Mouse (Mus musculus) midbrain, postnatal 0 days (tissue): ENCODE results near the gene Kalrn. TPM values are rescaled to one million over a fixed set of nuclear protein-coding genes. Genes with fewer than 3 reads are reported as not detected.
A peak's percentile ranks its signal among the peaks of the same experiment; 100 is the strongest.

Source experiments
- ATAC-seq: fragments of 200-750 bp; cut with Nextera tagmentation; 2 replicates; pipeline ENCODE4 v1.8.0; 2017; ENCODE audit warnings: moderate number of reproducible peaks, mild to moderate bottlenecking, moderate TSS enrichment, moderate library complexity; ENCODE audit not compliant: low FRiP score
- DNase-seq: peaks from one replicate; pipeline ENCODE4 v3.0.0-alpha.2; 2015; ENCODE audit warnings: low spot score
- H3K27ac ChIP-seq: fragments of 300-500 bp; sonication (generic); 2 replicates; pipeline ENCODE4 v1.5.1; 2014; ENCODE audit warnings: low read depth, mild to moderate bottlenecking, low read length, mixed read lengths
- H3K27me3 ChIP-seq: fragments of 300-500 bp; sonication (generic); 2 replicates; pipeline ENCODE4 v1.6.1; 2014; ENCODE audit warnings: low read length, control low read depth, mixed read lengths; ENCODE audit not compliant: insufficient read depth
- H3K36me3 ChIP-seq: fragments of 300-500 bp; sonication (generic); 2 replicates; pipeline ENCODE4 v1.6.1; 2014; ENCODE audit warnings: low read length, control low read depth, mixed read lengths; ENCODE audit not compliant: insufficient read depth
- H3K4me1 ChIP-seq: fragments of 300-500 bp; sonication (generic); 2 replicates; pipeline ENCODE4 v1.6.1; 2014; ENCODE audit warnings: mild to moderate bottlenecking, control low read depth, antibody characterized with exemption, low read length, mixed read lengths; ENCODE audit not compliant: insufficient read depth
- H3K4me2 ChIP-seq: fragments of 300-500 bp; sonication (generic); 2 replicates; pipeline ENCODE4 v1.6.1; 2014; ENCODE audit warnings: low read depth, mild to moderate bottlenecking, low read length, mixed read lengths; ENCODE audit not compliant: poor library complexity, severe bottlenecking
- H3K4me3 ChIP-seq: fragments of 300-500 bp; sonication (generic); 2 replicates; pipeline ENCODE4 v1.5.1; 2014; ENCODE audit warnings: low read depth, mild to moderate bottlenecking, low read length, moderate library complexity
- H3K9ac ChIP-seq: fragments of 300-500 bp; sonication (generic); replicated peaks from 2 replicates; pipeline ENCODE4 v1.6.1; 2014; ENCODE audit warnings: mild to moderate bottlenecking, low read length, moderate library complexity, mixed read lengths; ENCODE audit not compliant: poor library complexity, severe bottlenecking
- H3K9me3 ChIP-seq: fragments of 300-500 bp; sonication (generic); 2 replicates; pipeline ENCODE4 v1.6.1; 2016; ENCODE audit warnings: low read length, control low read depth
- CTCF ChIP-seq: IDR thresholded peaks from 2 replicates; pipeline ENCODE4 v1.5.1; 2016; ENCODE audit warnings: antibody characterized with exemption, mild to moderate bottlenecking
- WGBS: fragments of 180-500 bp; shearing (Covaris S2); extraction: QIAGEN DNeasy Blood & Tissue Kit; methylation state at CpG from one replicate; pipeline ENCODE4 v1.1.7; 2014; 5-methylcytosine and 5-hydroxymethylcytosine counted together
- polyA plus RNA-seq: library from polyadenylated mRNA; unstranded; fragments of >200 nt; fragmentation: Nextera tagmentation; extraction: Ambion mirVana; gene quantifications from 2 replicates; pipeline ENCODE4 v1.2.1, GENCODE M21; 2015
- total RNA-seq: library from RNA; depleted of rRNA; stranded (reverse); fragments of >200 nt; gene quantifications from 2 replicates; pipeline ENCODE4 v1.2.3, GENCODE M21; 2014

Gene Kalrn
- total and polyA plus RNA-seq, 2 experiments from 2014 or later: 23.6 to 128 TPM

DNA sequence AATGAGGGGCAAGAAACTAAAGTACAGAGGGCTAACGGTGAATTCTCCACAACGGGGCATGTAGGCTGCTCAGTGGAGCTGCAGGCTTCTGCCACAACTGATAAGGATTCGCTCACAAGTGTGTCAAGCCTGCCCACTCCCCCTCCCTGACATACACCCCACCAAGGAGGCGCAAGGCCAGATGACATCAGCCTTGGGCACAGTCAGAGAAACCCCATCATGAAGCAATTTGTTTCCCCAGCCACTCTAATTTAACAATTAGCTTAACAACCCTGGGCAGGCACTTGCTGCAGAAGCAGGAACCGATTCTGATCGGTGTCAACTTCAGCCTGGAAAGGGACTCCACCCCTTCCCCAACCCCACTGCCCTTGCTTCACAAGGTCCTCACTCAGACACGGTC lies 38.2 kb downstream of the Kalrn start:
- H3K4me2 ChIP-seq: no peak overlapping the region
- peak; percentile 36 for DNase-seq
- H3K27me3 ChIP-seq: no peaks in the 10 kb centered on the region
- no peak for TF ChIP-seq CTCF
- 0 out of 2 replicates have a peak, but pooled peaks cover 3% of the 10 kb centered on the region for H3K4me1 ChIP-seq
- no peak for ATAC-seq
- 61% methylated on average over 7 of the region's 7 CpGs for WGBS
- no peak overlapping the region for H3K27ac ChIP-seq
- no peaks in the 10 kb centered on the region for H3K36me3 ChIP-seq
- H3K4me3 ChIP-seq: no peak overlapping the region
- H3K9me3 ChIP-seq: no peaks in the 10 kb centered on the region
- H3K9ac ChIP-seq: no peak overlapping the region

DNA sequence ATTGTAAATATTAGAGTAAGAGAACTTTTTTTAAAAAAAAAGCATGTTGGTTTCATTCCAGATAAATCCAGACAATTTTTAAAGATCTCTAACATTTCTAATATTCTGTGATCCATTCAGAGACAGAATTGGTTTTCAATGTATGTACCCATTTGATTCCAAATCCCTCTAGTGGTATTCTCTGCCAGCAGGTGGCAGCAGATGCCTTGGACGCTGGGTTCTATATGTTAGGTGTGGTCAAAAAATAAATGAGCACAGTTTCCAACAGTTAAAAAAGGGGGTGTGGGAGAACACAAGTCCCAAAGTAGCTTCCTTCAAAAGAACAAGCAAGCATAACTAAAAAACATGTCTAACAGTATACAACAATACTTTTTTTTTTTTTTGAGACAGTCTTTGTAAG lies 41.8 kb downstream of the Kalrn start:
- ATAC-seq: no peak
- Histone ChIP-seq H3K4me2 (no peak overlapping the region), H3K9me3 (no peaks in the 10 kb centered on the region), H3K27me3 (no peaks in the 10 kb centered on the region), H3K4me3 (no peak overlapping the region), H3K36me3 (no peaks in the 10 kb centered on the region), H3K27ac (no peak overlapping the region), H3K9ac (no peak overlapping the region), H3K4me1 (0 out of 2 replicates have a peak, but pooled peaks cover 3% of the 10 kb centered on the region)
- 0% methylated on average over 1 of the region's 1 CpGs for WGBS
- peak; percentile 43 for DNase-seq
- TF ChIP-seq CTCF: peak; percentile 77

DNA sequence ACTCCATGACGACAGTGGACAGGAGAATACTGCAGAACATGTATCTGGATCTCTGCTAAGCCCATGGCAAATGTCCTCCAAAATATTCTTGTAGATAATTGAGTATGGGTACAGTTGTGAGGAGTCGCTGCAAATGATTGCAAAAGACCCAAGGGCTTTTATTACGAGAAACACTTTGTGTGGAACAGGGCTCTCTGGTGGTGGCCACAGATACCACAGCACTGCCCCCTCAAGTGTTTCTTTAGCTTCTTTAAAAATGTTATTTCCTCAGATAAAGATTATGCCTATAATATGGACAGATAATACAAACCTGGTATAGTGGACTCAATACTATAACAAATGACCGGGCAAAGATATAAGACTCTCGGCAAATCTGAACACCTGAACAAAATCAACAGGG lies 43.3 kb downstream of the Kalrn start:
- H3K36me3 ChIP-seq: no peaks in the 10 kb centered on the region
- peak; percentile 44 for TF ChIP-seq CTCF
- peaks cover 4% of the 10 kb centered on the region; the same call in 1 of the 2 replicates for H3K4me1 ChIP-seq

DNA sequence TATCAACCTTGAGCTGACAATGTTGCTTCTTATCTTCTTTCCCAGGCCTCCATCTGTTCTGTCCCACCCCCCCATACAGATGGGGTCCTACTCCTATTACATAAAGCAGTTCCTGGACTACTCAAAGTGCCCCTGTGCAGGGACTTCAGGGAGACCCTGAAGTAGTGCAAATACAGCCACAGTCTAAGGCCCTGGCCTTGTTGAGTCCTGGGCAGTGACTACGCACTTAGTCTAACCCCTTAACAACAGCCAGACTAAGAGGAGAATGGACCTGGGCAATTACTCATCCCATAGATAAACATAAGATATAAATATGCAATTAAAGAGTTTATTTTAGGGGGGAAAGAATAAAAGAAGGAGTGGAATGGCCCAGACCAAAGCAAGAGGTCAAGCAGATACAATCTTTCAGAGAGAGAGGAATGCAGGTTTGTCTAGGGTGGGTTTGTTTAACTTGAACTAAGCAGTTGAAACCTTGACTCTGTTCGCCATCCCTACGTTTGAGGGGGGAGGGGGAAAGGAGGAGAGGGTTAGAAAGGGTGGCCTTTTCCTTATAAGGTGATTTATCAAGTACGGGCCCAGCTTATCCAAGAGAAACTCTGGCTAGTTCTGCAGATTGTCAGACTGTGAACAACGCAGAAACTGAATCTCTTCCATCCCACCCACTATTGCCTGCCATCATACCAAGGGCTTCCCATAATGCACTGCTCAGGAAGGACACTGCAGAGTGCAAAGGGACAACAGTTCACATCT lies 44.9 kb downstream of the Kalrn start:
- DNase-seq: no peak
- ATAC-seq: no peak
- 79% methylated on average over 5 of the region's 5 CpGs for WGBS
- Histone ChIP-seq H3K36me3 (no peaks in the 10 kb centered on the region), H3K4me1 (peaks cover 5% of the 10 kb centered on the region; the same call in 1 of the 2 replicates), H3K4me2 (no peak overlapping the region), H3K27ac (no peak overlapping the region), H3K27me3 (no peaks in the 10 kb centered on the region), H3K4me3 (no peak overlapping the region), H3K9me3 (no peaks in the 10 kb centered on the region), H3K9ac (no peak overlapping the region)
- no peak for TF ChIP-seq CTCF

More for the DNA sequence above, 43.3 kb downstream of the Kalrn start:
- Histone ChIP-seq H3K27ac (no peak overlapping the region), H3K4me2 (no peak overlapping the region), H3K9ac (no peak overlapping the region), H3K27me3 (no peaks in the 10 kb centered on the region), H3K4me3 (no peak overlapping the region), H3K9me3 (no peaks in the 10 kb centered on the region)
- ATAC-seq (no peak), DNase-seq (no peak)
- WGBS: 87% methylated on average over 5 of the region's 5 CpGs

DNA sequence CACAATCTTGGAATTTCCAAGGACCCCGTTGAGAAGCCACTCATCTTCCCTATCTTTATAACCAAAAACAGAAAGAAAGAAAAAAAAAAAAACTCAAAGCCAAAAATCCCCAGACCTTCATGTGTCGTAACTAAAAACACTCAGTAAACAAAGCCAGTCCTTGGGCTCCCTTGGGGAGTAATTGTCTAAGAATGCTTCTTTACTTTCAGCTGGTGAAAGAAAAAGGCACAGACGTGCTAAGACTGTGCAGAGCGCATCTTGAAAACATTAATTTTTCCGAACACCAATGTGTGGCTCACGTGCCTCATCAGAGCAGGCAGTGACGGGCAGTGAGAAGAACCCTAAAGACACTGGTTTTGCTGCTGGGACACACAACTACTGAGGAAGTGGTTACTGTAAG lies 47.0 kb downstream of the Kalrn start:
- DNase-seq (no peak), ATAC-seq (no peak)
- Histone ChIP-seq H3K27ac (no peak overlapping the region), H3K4me1 (peaks cover 5% of the 10 kb centered on the region; the same call in 1 of the 2 replicates), H3K36me3 (no peaks in the 10 kb centered on the region), H3K4me2 (no peak overlapping the region), H3K9ac (no peak overlapping the region), H3K9me3 (no peaks in the 10 kb centered on the region), H3K27me3 (no peaks in the 10 kb centered on the region), H3K4me3 (no peak overlapping the region)
- no peak for TF ChIP-seq CTCF
- WGBS: 69% methylated on average over 7 of the region's 7 CpGs

DNA sequence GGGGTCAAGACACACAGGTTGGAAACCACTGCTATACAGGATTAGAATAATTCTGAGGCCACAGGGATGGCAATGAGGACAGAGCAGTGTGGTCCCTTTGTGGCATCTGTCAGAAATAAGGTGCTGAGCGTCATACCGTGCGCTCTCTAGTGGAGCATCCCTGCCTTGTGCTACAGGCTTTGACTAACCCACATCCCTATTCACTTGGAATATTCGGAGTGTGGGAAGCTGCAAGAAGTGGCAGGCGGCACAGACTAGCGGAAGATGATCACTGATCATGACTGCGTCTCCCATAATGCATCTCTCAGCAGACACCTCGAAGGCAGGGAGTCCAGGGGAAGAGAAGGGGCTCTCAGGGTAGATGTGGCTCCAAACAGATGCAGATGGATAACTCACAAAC lies 47.5 kb downstream of the Kalrn start:
- Histone ChIP-seq H3K9me3 (no peaks in the 10 kb centered on the region), H3K9ac (no peak overlapping the region), H3K36me3 (no peaks in the 10 kb centered on the region), H3K4me1 (peaks cover 5% of the 10 kb centered on the region; the same call in 1 of the 2 replicates), H3K4me3 (no peak overlapping the region), H3K27me3 (no peaks in the 10 kb centered on the region), H3K4me2 (no peak overlapping the region), H3K27ac (no peak overlapping the region)
- no peak for ATAC-seq
- peak; percentile 42 for DNase-seq
- TF ChIP-seq CTCF: peak; percentile 53
- WGBS: 75% methylated on average over 8 of the region's 8 CpGs
